Mouse (Mus musculus) midbrain, embryonic 12.5 days (tissue): ENCODE measurements at regions not wholly inside any gene's neighbourhood (a gene's known extent, or its start where the extent isn't known, plus 50 kb on each side); places are given as distances from the start of the nearest gene placed in this dataset.

Experiments used
- ATAC-seq: fragments of 200-750 bp; cut with Nextera tagmentation; 2 replicates; pipeline ENCODE4 v1.8.0; 2017; ENCODE audit warnings: low read depth, moderate TSS enrichment, moderate library complexity; ENCODE audit not compliant: low FRiP score
- H3K27ac ChIP-seq: fragments of 300-500 bp; sonication (generic); replicated peaks from 2 replicates; pipeline ENCODE4 v1.5.1; 2016; ENCODE audit warnings: mild to moderate bottlenecking
- H3K27me3 ChIP-seq: fragments of 300-500 bp; sonication (generic); 2 replicates; pipeline ENCODE4 v1.6.1; 2016; ENCODE audit warnings: mild to moderate bottlenecking
- H3K36me3 ChIP-seq: fragments of 300-500 bp; sonication (generic); 2 replicates; pipeline ENCODE4 v1.6.1; 2016
- H3K4me1 ChIP-seq: fragments of 300-500 bp; sonication (generic); 2 replicates; pipeline ENCODE4 v1.6.1; 2016
- H3K4me2 ChIP-seq: fragments of 300-500 bp; sonication (generic); replicated peaks from 2 replicates; pipeline ENCODE4 v1.6.1; 2016; ENCODE audit warnings: mild to moderate bottlenecking, moderate library complexity
- H3K4me3 ChIP-seq: fragments of 300-500 bp; sonication (generic); 2 replicates; pipeline ENCODE4 v1.5.1; 2016; ENCODE audit warnings: mild to moderate bottlenecking
- H3K9ac ChIP-seq: fragments of 300-500 bp; sonication (generic); replicated peaks from 2 replicates; pipeline ENCODE4 v1.6.1; 2016; ENCODE audit warnings: mild to moderate bottlenecking, moderate library complexity
- H3K9me3 ChIP-seq: fragments of 300-500 bp; sonication (generic); 2 replicates; pipeline ENCODE4 v1.6.1; 2016; ENCODE audit warnings: mild to moderate bottlenecking
- WGBS: fragments of 180-500 bp; shearing (Covaris S2); methylation state at CpG from one replicate; pipeline ENCODE4 v1.1.7; 2016; 5-methylcytosine and 5-hydroxymethylcytosine counted together

DNA sequence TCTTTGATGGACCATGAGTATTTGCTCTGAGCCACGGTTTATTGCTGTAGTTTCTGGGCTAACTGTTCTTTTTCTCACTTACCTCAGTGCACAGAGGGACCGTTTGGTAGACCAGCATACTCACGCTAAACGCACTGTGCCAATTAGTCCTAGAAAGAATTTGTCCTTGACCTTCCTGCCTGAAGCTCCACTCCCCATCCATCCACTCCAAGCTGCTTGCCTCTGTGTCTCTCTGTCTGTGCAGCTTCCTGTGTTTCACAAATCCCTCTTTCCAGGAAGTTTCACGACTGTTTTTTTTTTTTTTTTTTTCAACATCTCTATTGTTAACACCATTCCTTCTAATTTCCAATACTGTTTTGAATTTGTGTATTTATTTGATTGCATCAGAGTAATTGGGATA is 116.8 kb downstream of the Btg1 start:
- Histone ChIP-seq H3K4me3 (no peak overlapping the region), H3K27ac (no peak overlapping the region), H3K27me3 (no peaks in the 10 kb centered on the region), H3K36me3 (no peaks in the 10 kb centered on the region), H3K9ac (no peak overlapping the region), H3K4me1 (no peaks in the 10 kb centered on the region), H3K4me2 (no peak overlapping the region), H3K9me3 (no peaks in the 10 kb centered on the region)
- ATAC-seq: no peak
- 70% methylated on average over 5 of the region's 5 CpGs for WGBS

DNA sequence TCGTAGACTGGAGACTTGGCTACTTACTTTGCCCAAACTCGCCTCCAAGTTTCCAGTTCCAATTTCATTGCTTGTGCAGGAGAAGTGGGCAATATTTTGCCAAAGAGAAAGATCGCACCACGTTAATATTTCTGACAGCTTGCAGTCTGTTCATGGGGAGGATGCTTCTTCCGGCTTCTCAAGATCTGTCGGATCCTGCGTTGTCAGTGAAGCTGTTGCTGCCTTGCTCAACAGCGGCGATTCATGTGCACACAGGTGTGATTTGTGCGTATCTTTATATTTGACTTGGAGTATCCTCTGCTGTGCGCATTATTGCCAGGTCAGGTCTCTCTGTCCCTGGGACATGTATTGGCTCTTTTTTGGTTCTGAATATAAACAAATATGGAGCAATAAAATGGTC is 118.3 kb downstream of the Btg1 start:
- no peaks in the 10 kb centered on the region for H3K9me3 ChIP-seq
- H3K27ac ChIP-seq: no peak overlapping the region
- H3K9ac ChIP-seq: no peak overlapping the region
- no peaks in the 10 kb centered on the region for H3K36me3 ChIP-seq
- H3K4me1 ChIP-seq: no peaks in the 10 kb centered on the region
- no peak overlapping the region for H3K4me2 ChIP-seq
- ATAC-seq: no peak
- WGBS: 95% methylated on average over 11 of the region's 11 CpGs
- H3K27me3 ChIP-seq: no peaks in the 10 kb centered on the region
- H3K4me3 ChIP-seq: no peak overlapping the region

DNA sequence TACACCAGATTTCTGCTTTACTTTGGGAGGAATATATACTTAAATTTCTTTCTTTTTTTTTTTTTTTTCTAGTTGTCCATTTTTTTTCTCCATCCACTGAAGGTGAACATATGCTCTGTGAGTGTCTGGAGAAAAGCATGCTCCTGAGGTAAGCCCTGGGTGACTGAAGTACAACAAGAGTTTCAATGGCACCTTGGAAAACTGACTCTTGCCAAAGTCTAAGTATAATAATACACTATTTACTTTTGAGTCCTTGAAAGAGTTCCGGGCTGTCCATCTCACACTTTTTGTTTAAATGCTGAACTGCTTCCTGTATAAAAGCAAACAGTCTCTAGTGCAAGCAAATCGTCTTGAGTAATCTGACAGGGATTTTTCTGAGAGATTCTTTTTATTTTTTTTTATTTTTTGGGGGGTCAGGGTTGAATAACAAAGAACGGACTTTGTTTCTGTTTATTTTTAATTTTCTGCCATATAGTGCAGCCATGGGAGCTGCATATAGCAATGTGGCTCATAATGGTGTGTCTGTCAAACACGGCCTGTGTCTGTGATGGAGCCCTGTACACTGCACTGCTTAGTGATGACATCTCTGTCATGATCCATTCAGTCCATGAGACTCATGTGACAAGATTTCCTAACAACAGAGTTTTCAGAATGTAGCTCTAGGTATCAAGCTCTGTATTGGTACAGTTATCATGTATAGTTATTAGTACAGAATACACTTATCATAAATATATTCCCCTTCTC is 119.3 kb downstream of the Btg1 start:
- 77% methylated on average over 4 of the region's 4 CpGs for WGBS
- no peak overlapping the region for H3K27ac ChIP-seq
- H3K4me2 ChIP-seq: no peak overlapping the region
- no peaks in the 10 kb centered on the region for H3K27me3 ChIP-seq
- no peaks in the 10 kb centered on the region for H3K9me3 ChIP-seq
- H3K9ac ChIP-seq: no peak overlapping the region
- H3K36me3 ChIP-seq: no peaks in the 10 kb centered on the region
- ATAC-seq: no peak
- no peak overlapping the region for H3K4me3 ChIP-seq
- no peaks in the 10 kb centered on the region for H3K4me1 ChIP-seq

DNA sequence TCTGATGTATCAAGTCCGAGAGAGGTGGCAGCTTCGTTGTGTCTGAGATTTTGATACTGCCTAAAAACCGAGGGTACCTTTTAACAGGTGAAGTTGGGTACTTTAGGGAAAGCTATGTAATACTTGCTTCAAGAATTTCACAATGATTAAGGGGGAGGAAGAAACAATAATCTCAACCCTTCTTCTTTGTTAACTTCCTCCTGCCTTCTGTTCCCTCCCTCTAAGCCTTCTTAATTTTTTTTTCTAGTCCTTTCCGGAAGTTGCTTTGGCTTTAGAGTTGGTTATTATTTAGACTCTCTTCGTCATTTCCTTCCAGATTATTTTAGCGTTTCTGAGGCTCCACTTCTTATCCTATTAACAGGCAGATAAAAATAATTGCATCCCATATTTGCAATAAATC is 121.2 kb downstream of the Btg1 start:
- no peak overlapping the region for H3K9ac ChIP-seq
- no peak overlapping the region for H3K27ac ChIP-seq
- H3K4me1 ChIP-seq: no peaks in the 10 kb centered on the region
- H3K9me3 ChIP-seq: no peaks in the 10 kb centered on the region
- ATAC-seq: no peak
- 92% methylated on average over 6 of the region's 6 CpGs for WGBS
- H3K27me3 ChIP-seq: no peaks in the 10 kb centered on the region
- no peak overlapping the region for H3K4me2 ChIP-seq
- no peak overlapping the region for H3K4me3 ChIP-seq
- no peaks in the 10 kb centered on the region for H3K36me3 ChIP-seq

DNA sequence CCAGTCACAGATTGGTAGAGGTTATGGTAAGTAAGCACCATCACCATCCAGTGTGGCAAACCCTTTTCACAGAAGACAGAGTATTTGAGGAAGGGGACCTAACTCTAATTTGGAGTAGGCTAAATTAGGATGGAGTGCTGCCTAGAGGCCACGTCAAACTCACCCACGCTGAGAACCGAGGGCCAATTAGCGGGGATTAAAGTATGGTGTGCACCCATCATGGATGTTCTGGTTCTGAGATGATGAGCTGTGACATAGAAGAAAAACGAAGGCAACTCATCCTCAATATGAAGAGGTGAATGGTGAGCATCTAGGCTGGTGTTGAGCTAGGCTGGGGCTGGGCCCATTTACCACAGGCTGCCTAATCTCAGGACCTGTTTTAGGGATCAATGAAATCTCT is 121.8 kb downstream of the Btg1 start:
- no peak overlapping the region for H3K4me2 ChIP-seq
- no peaks in the 10 kb centered on the region for H3K27me3 ChIP-seq
- H3K4me3 ChIP-seq: no peak overlapping the region
- no peaks in the 10 kb centered on the region for H3K9me3 ChIP-seq
- H3K27ac ChIP-seq: no peak overlapping the region
- H3K4me1 ChIP-seq: no peaks in the 10 kb centered on the region
- H3K36me3 ChIP-seq: no peaks in the 10 kb centered on the region
- ATAC-seq: no peak
- 93% methylated on average over 5 of the region's 5 CpGs for WGBS
- no peak overlapping the region for H3K9ac ChIP-seq

DNA sequence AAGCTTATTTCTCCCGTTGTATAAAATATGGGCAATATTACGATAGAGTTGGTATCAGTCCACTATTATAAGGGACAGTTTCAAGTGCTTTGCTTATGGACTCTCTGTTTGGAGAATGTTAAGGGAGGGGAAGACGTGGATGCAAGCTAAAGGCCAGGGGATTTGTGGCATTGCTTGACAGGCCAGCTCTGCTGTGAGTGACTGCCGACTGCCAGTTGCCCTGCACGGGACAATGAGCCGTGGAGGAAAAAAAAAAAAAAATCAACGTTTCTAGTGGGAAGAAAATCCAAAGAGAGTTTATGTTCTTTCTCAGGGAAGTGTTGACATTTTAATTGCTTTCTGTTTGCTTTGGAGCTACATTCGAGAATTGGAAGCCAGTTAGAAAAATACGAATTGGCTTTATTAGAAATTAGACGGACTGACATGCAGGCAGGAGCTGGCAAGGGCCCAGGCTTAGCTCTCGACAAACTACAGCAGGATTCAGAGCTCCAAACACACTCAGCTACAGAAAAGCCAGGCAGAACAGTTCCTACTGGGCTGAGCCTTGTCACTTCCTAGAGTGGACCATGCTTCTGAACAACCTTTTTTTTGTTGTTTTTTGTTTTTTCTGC is 127.5 kb downstream of the Btg1 start:
- Histone ChIP-seq H3K27me3 (no peaks in the 10 kb centered on the region), H3K9me3 (no peaks in the 10 kb centered on the region), H3K4me1 (no peaks in the 10 kb centered on the region), H3K27ac (no peak overlapping the region), H3K4me2 (no peak overlapping the region), H3K36me3 (no peaks in the 10 kb centered on the region), H3K9ac (no peak overlapping the region), H3K4me3 (no peak overlapping the region)
- 45% methylated on average over 11 of the region's 11 CpGs for WGBS
- no peak for ATAC-seq

DNA sequence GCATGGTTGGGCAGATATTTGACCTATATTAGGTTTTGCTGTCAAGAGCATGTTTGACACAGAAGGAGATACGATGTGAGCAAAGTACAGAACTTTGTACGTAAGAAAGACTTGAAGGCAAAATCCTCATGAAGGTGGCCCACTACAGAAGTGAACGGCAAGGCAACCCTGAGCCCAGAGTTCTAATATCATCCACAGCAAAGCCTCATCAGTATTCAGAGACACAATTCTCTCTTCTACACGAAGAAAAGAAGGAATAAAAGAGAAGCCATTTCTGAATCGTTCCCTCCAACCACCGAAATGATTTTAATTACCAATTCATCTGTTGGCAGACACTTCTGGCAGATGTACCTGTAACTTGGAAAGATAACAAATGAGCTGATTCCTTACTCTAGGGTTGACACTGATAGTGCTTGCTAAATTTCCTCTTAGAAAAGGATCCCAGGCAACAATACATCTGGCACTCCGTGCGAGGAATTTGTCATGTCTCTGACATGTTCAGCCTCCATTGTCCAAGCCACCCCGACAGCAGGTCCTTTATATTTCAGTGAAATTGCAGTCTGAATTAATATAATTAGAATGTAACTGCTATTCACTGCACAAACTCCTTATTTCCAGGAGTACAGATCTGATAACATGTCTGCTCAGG is 130.3 kb downstream of the Btg1 start:
- Histone ChIP-seq H3K4me3 (no peak overlapping the region), H3K36me3 (no peaks in the 10 kb centered on the region), H3K9me3 (no peaks in the 10 kb centered on the region), H3K9ac (no peak overlapping the region), H3K27ac (no peak overlapping the region), H3K4me1 (peaks cover 10% of the 10 kb centered on the region), H3K27me3 (no peaks in the 10 kb centered on the region), H3K4me2 (no peak overlapping the region)
- no peak for ATAC-seq
- 83% methylated on average over 9 of the region's 9 CpGs for WGBS

DNA sequence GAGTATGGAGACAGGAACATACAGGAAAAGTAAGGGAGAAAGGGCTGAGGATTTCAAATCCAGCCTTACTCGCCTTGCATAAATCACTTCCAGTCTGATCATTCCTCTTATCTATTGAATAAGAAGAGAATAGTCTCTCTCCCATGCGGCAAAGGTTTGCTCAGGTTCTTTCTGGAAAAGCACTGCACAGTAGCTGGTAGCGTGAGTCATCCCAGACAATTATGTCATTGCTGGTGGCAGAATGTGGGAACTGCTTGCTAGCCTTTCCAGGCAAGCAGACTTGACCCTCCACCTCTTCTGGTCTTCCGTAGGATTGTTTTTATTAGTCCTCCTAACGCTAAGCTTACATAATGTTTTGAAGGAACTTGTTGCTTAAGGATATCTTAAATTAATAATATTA is 134.1 kb downstream of the Btg1 start:
- no peaks in the 10 kb centered on the region for H3K9me3 ChIP-seq
- H3K4me1 ChIP-seq: peaks cover 30% of the 10 kb centered on the region
- no peaks in the 10 kb centered on the region for H3K36me3 ChIP-seq
- no peak overlapping the region for H3K27ac ChIP-seq
- no peak for ATAC-seq
- no peak overlapping the region for H3K9ac ChIP-seq
- H3K27me3 ChIP-seq: no peaks in the 10 kb centered on the region
- WGBS: 62% methylated on average over 5 of the region's 5 CpGs
- H3K4me2 ChIP-seq: no peak overlapping the region
- no peak overlapping the region for H3K4me3 ChIP-seq

DNA sequence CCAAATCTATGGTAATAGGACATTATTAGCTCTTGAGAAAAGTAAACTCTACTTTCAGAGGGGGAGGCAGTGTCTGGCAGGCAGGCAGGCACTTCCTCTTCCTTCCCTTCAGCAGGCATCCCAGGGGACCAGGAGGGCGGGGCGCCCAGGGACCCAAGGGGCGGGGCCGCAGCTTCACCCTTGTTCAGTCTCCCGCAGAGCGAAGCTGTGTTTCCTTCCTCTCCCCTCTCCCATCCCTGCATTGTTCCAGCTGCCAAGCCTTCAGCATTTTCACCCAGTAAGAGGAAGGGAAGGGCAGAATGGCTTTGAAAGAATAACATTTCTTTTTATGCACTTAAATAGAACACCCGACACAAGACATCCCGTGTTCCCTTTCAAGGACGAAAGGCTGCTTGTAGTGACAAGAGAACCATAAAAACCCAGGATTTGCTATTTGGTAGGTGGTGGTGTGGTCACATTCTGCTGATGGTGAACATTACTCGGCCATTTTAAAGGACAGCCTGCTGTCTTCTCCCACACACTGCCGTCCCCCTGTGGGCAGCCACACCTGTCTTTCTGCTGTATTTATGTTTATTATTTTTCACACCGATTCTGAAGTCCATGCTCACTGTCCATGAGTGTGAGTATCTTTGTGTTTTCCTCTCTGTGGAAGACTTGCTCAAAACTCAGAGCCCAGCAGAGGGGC is 134.9 kb downstream of the Btg1 start:
- Histone ChIP-seq H3K4me3 (no peak overlapping the region), H3K4me2 (peak overlapping the region; percentile 33), H3K4me1 (peaks cover 34% of the 10 kb centered on the region), H3K27me3 (no peaks in the 10 kb centered on the region), H3K9me3 (no peaks in the 10 kb centered on the region), H3K27ac (peak overlapping the region; percentile 42; the same call in 1 of the 2 replicates), H3K36me3 (no peaks in the 10 kb centered on the region), H3K9ac (no peak overlapping the region)
- 12% methylated on average over 12 of the region's 12 CpGs for WGBS
- ATAC-seq: peak; percentile 69

DNA sequence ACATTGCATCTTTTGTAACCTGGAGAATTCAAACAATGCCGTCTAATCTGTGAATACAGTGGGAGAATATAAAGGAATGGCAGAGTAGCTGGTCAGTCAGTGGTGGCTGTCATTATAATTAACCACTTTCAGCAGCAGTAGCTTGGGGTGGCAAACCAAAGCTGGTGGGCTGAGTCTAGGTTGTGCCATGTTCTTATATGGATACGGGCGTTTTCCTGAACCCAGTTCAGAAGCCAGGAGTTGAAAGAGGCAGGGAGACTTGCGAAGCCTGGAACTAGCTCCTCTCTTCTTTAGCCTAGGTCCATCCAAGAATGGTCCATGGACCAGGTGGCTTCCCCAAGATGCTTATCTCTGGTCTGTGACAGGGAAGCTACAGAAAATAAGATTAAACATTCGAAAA is 135.7 kb downstream of the Btg1 start:
- Histone ChIP-seq H3K4me2 (no peak overlapping the region), H3K36me3 (no peaks in the 10 kb centered on the region), H3K4me1 (peaks cover 34% of the 10 kb centered on the region), H3K9me3 (no peaks in the 10 kb centered on the region), H3K27me3 (no peaks in the 10 kb centered on the region), H3K27ac (peak overlapping the region; percentile 42; the same call in 1 of the 2 replicates), H3K4me3 (no peak overlapping the region), H3K9ac (no peak overlapping the region)
- 89% methylated on average over 5 of the region's 5 CpGs for WGBS
- ATAC-seq: no peak

DNA sequence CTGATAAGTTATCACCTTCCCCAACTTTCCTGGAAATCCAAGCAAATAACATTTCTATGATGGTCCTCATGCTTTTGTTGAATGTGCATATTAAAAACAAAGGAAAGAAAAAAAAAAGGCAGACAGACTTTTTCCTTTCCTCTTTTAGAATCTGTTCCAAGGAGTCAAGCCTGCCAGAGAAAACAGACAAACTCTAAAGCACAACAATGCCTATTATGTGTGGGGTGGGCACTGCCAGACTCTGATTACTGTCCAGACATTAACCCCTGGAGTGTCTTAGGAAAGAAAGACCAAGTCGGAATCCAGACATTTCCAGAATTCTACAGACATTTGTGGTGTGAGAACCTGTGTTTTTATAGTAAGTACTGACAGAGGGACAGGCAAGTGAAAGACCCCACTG is 136.7 kb downstream of the Btg1 start:
- Histone ChIP-seq H3K9me3 (no peaks in the 10 kb centered on the region), H3K4me2 (no peak overlapping the region), H3K36me3 (no peaks in the 10 kb centered on the region), H3K27me3 (no peaks in the 10 kb centered on the region), H3K4me1 (peaks cover 34% of the 10 kb centered on the region), H3K9ac (no peak overlapping the region), H3K4me3 (no peak overlapping the region), H3K27ac (0 out of 2 replicates have a peak overlapping the region, but pooled peaks have one; percentile 20)
- 43% methylated on average over 1 of the region's 1 CpGs for WGBS
- no peak for ATAC-seq

DNA sequence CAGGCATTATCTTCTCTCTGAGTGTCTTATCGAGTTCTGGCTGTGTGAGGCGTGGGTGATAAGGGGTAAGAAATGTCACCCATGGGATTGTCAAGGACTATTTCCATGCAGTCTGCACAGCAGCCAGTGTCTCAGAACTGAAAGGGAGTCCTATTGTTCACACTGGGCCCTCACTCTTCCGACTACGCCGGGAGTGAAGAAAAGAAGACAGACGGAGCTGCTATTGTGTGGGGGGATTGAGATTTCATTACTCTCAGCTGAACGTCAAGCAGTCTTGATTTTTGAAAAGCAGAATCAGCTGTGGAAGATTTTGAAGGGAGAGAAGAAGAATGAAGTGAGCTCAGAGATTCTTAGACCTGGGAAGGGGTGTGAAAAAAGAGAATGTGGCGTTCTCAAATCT is 138.9 kb downstream of the Btg1 start:
- Histone ChIP-seq H3K9me3 (no peaks in the 10 kb centered on the region), H3K4me1 (peaks cover 34% of the 10 kb centered on the region), H3K4me2 (peak overlapping the region; percentile 17; the same call in 1 of the 2 replicates), H3K4me3 (no peak overlapping the region), H3K9ac (no peak overlapping the region), H3K27ac (peak overlapping the region; percentile 61), H3K27me3 (no peaks in the 10 kb centered on the region), H3K36me3 (no peaks in the 10 kb centered on the region)
- 13% methylated on average over 8 of the region's 8 CpGs for WGBS
- ATAC-seq: peak; percentile 71
